Mouse (Mus musculus) hematopoietic stem cell, adult 5-6 weeks (primary cell): ENCODE data around the gene Taf5l. TPM values are rescaled to one million over a fixed set of nuclear protein-coding genes. Genes with fewer than 3 reads are reported as not detected.
"Not testable (repeated sequence)": the region's sequence is repeated elsewhere in the genome, so short reads cannot be mapped to it uniquely, and the experiment has no call there.

Source experiments
- ATAC-seq, 2 experiments: fragments of 125-278 bp in 1 of 2; replicated peaks in 1 of 2; 2 replicates each; pipeline ENCODE4 v1.8.0; 2016 to 2017; ENCODE audit warnings: inconsistent platforms in 2 of 2, mild to moderate bottlenecking in 2 of 2, moderate number of reproducible peaks in 2 of 2, low read depth in 1 of 2, moderate TSS enrichment in 1 of 2; ENCODE audit not compliant: low FRiP score in 2 of 2, poor library complexity in 2 of 2, severe bottlenecking in 2 of 2, insufficient read depth in 1 of 2, low TSS enrichment in 1 of 2
- total RNA-seq: library from RNA; stranded (forward); fragments of 172-1452, 232-1000 nt; gene quantifications from 2 replicates; pipeline ENCODE4 v1.2.3, GENCODE M21; 2017

The Taf5l gene
- total RNA-seq: 47.4 and 50.5 TPM in 2 replicates

- ATAC-seq: peak; percentile 83 to 91
Observed at GRCm38 (mm10) chr8:124021237-124022227, at the start of gene Taf5l, which contains the start of gene Urb2. Taf5l (minus strand) TSS chr8:124021397. Urb2 (plus strand) TSS chr8:124021508.

- ATAC-seq: peak; percentile 55 to 74
Observed at GRCm38 (mm10) chr8:124070363-124071324, 49.4 kb upstream of the Taf5l start.

DNA sequence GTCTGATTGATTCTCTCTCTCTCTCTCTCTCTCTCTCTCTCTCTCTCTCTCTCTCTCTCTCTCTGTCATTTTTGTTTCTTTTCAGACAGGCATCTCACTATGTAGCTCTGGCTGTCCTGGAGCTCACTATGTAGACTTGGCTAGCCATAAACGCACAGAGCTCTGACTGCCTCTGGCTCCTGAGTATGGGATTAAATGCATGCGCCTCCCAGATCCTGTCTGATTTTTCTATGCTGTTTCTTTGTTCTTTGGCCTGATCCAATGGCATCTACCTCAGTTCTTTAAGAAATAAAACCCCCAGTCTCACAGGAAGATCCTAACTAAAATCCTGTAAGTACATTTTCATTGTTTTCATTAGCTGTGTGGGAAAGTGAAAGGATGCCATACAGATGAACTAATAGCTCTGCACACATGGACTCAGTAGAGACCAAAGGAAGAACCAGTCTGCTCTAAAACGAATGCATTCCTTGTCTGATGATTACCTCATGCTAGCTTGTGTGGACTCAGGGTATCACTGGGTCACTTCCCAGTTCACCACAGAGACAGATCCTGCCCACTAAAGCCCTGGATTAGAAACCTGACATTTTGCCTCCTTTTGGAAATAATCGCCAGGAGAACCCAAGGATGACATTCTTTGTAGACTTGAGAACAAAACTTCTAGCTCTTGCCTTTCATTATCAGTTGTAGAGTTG, 46.0 kb upstream of the Taf5l start:
- no peak for ATAC-seq

DNA sequence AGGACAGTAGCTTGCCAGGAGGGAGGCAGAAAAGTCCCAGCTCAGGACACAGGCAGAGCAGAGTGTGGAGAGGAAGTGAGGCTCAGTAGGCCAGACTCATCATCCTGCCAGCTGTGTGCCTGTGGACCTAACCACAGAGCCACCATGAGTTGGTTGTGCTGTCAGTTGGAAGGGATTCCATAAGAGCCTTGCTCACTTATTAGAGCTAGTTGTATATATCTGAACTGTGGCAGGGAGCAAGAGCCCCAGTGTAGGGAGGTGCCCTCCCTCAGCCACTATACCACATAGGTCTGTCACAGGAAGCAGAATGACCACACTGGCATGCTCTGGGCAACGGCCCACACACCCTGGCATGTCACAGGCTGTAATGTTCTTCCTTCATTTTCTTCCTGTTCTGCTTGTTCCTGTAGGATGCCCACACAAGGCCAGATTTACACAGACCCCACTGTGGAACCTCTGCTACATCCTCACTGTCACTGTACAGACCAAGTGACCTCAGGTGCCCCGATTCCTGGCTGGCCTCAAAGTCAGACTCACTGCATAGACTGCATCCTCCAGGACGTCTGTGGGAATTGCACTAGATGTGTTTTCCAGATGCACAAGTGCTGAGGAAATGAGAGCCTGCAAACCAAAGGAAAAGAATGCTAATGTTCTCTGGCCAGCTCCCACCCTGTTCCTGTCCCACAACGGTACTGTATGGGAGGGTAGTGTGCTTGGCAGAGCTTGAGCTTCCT, 45.3 kb upstream of the Taf5l start:
- ATAC-seq: peak; percentile 78 to 83

DNA sequence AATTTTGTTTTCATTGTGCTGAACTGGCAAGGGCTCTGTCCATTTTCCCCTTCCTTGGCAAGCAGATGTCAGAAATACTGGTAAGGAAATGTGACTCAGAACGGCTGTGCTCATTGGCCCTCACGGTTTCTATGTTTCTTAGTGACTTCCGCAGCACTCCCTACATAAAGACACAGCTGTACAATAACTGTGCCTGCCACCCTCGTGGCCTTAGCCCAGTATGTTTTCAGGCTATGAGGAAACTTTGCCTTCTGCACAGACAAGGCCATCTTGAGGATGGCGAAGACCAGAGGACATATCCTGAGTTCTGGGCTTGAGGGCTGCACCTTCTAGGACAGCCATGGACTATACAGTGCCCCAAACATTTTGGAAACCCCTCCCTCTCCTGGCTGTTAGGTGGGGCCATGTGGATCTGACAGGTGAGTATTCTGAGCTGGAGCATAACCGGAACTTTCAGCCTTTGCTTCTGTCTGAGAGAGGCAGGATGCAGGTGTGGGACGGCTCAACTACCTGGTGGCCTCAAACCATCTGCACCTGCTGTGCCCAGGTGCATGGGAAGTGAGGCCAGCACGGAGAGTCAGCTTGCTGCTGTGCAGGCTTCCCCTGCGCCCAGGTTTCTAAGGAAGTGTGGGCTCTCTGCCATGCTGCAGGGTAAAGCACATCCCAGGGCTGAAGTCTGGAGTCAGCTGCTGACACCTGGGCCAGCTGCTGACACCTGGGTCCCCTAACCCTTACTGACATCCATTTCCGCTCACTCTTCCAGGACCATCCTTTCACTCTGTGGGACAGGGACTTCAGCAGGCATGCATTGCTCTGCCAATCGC, 35.8 kb upstream of the Taf5l start:
- peak in 1 of 2 experiments; percentile 17; a peak in 1 of 4 replicates for ATAC-seq

DNA sequence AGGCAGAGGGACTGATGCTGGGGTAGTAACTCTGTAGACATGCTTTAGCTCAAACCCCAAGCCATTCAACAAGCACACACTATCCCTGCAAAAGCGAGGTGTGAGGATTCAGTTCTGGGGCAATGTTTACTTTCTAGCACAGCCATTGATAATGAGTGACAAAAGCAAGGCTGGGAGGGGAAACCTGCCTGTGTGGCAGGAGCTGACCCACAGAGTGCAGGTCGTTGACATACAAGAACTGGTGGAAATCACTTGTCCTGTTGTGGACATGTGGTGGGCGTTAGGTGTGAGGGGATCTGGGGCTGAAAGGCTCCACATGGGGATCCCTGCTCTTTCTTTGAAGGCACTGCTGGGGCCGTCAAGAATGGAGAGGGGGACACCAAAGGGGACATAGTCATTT, 31.4 kb upstream of the Taf5l start:
- ATAC-seq: no peak

GRCm38 (mm10) chr8:124052110-124052509, 30.9 kb upstream of the Taf5l start:
- peak; percentile 73 to 79; a peak in 3 of 4 replicates for ATAC-seq

GRCm38 (mm10) chr8:124045856-124046255, 24.7 kb upstream of the Taf5l start:
- ATAC-seq: no peak

DNA sequence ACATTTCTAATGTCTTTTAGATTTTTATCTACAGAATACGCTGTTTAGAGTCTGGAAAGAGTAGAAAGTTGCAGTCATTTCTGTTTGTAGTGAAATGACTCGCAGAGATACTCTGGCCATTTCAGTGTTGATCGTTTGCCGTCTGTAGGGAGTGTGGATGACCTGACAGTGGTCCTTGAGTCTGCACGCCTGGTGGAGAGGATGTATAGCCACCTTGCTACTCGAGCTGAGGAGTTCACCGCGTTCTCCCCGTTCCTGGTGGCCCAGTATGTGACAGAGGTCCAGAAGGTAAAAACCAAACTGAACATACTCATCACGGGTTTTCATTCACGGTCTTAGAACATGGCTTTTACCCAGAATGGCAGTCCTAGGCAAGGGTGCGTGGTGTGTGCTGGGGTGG, 23.7 kb upstream of the Taf5l start:
- ATAC-seq: no peak

DNA sequence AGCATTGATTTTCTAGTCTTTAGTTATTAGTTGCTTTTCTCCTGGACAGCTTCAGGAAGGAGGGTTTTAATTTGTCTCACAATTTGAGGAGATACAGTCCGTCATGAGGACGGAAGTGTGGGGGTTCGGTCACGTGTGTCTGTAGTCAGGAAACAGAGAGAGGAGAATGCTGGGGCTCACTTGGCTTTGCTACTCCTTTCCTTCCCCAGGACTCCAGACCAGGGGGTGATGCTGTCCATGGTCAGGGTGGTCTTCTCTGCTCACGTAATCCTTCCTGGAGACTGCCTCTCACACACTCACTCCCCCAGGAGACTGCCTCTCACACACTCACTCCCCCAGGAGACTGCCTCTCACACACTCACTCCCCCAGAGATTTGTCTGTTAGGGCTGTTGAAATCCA, 23.2 kb upstream of the Taf5l start:
- no peak for ATAC-seq

DNA sequence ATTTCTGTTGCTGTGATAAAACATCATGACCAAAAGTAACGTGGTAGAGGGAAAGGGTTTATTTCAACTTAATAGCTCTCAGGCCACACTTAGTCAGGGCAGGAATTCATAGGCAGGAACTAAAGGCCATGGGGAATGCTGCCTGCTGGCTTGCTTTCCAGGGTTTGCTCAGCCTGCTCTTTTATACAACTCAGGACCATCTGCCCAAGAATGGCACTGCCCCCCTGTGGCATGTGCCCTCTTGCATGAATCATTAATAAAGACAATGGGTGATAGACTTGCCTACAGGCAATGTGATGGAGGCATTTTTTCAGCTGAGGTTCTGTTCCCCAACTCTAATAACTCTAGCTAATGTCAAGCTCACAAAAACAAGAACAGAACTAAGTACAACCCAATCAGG, 21.0 kb upstream of the Taf5l start:
- ATAC-seq: no peak

DNA sequence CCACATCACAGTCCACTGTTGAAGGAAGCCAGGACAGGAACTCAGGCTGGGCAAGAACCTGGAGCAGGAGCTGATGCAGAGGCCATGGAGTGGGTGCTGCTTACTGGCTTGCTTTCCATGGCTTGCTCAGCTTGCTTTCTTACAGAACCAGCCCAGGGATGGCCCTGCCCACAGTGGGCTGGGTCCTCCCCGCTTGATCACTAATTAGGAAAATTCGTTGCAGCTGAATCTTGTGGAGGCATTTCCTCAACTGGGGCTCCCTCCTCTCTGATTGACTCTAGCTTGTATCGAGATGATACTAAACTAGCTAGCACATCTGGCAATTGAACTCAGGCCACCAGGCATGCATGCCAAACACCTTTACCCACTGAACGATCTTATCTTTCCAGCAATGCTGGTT, 18.2 kb upstream of the Taf5l start:
- no peak for ATAC-seq

- ATAC-seq: no peak
Observed at GRCm38 (mm10) chr8:124038121-124038520, 16.9 kb upstream of the Taf5l start.

DNA sequence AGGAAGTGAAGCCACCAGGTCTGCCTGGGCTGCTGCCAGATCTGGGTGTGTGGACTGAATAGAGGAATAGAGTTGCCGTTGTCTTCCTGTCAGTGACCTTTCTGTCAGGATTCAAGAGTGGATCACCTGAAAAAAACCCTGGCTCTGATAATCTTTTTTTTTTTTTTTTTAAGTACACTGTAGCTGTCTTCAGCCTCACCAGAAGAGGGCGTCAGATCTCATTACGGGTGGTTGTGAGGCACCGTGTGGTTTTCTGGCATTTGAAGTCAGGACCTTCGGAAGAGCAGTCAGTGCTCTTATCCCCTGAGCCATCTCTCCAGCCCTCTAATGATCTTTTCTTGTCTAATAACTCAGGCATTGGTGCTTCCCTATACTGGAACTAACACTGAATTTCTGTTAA, 12.2 kb upstream of the Taf5l start:
- no peak for ATAC-seq

- no peak for ATAC-seq
Observed at GRCm38 (mm10) chr8:124027831-124028230, 6.6 kb upstream of the Taf5l start.

GRCm38 (mm10) chr8:124026265-124026664, 5.1 kb upstream of the Taf5l start:
- ATAC-seq: not testable (repeated sequence)
